Mouse (Mus musculus) forebrain, embryonic 12.5 days (tissue): Measurements from ENCODE around the gene Snx17. TPM values are rescaled to one million over a fixed set of nuclear protein-coding genes. Genes with fewer than 3 reads are reported as not detected.

Experiments
- ATAC-seq: fragments of 200-750 bp; cut with Nextera tagmentation; 2 replicates; pipeline ENCODE4 v1.8.0; 2017; ENCODE audit warnings: moderate TSS enrichment; ENCODE audit not compliant: low FRiP score
- H3K27ac ChIP-seq: fragments of 300-500 bp; sonication (generic); 2 replicates; pipeline ENCODE4 v1.5.1; 2016; ENCODE audit warnings: mild to moderate bottlenecking
- H3K27me3 ChIP-seq: fragments of 300-500 bp; sonication (generic); 2 replicates; pipeline ENCODE4 v1.6.1; 2016; ENCODE audit warnings: mild to moderate bottlenecking
- H3K36me3 ChIP-seq: fragments of 300-500 bp; sonication (generic); replicated peaks from 2 replicates; pipeline ENCODE4 v1.6.1; 2016; ENCODE audit warnings: mild to moderate bottlenecking
- H3K4me1 ChIP-seq: fragments of 300-500 bp; sonication (generic); 2 replicates; pipeline ENCODE4 v1.6.1; 2016
- H3K4me2 ChIP-seq: fragments of 300-500 bp; sonication (generic); 2 replicates; pipeline ENCODE4 v1.6.1; 2016; ENCODE audit warnings: mild to moderate bottlenecking, moderate library complexity
- H3K4me3 ChIP-seq: fragments of 300-500 bp; sonication (generic); replicated peaks from 2 replicates; pipeline ENCODE4 v1.5.1; 2016; ENCODE audit warnings: mild to moderate bottlenecking
- H3K9ac ChIP-seq: fragments of 300-500 bp; sonication (generic); 2 replicates; pipeline ENCODE4 v1.6.1; 2016; ENCODE audit warnings: mild to moderate bottlenecking
- H3K9me3 ChIP-seq: fragments of 300-500 bp; sonication (generic); 2 replicates; pipeline ENCODE4 v1.6.1; 2016
- WGBS: fragments of 180-500 bp; shearing (Covaris S2); methylation state at CpG from one replicate; pipeline ENCODE4 v1.1.7; 2016; 5-methylcytosine and 5-hydroxymethylcytosine counted together
- polyA plus RNA-seq: library from polyadenylated mRNA; unstranded; fragments of >200 nt; fragmentation: Nextera tagmentation; extraction: Ambion mirVana; gene quantifications from 2 replicates; pipeline ENCODE4 v1.2.1, GENCODE M21; 2016

Snx17 gene
- polyA plus RNA-seq, result 138 and 141 TPM in 2 replicates

DNA sequence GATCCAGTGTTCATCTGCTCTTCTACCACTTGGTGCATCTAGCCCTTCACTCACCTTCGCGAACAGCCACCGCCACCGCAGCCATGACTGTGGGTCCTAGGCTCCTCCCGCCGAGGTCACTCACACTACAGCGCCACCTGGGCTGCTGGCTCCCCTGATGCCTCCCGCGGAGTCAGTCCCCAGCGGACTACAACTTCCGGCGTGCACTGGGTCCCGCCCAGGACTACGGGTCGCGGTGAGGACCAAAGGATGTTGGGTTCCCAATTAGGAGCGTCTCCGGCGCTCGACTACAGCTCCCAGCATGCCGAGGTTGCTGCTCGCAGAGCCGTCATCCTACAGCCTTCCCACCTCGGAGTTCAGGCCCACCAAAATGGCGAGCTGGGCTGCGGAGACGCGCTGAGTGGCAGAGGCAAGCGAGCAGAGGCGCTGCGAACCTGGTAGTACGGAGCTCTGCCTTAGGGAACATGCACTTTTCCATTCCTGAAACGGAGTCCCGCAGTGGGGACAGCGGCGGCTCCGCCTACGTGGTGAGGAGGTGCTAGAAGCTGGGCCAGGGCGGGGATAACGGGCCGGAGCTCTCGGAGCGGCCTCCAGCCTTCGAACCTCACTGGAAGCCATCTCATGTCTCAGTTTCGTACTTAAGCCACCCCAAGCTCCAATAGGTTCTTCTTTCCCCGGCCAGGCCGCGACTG is at the start of gene Snx17, which contains the start of gene Eif2b4:
TSS of gene Snx17 (plus strand) at position 289 of the 692 bp plus-strand sequence.
TSS of gene Eif2b4 (minus strand) at position 492 of the 692 bp plus-strand sequence.
- Histone ChIP-seq H3K9ac (peak within 1 kb of the TSS; percentile 92), H3K4me2 (peak within 1 kb of the TSS; percentile 94), H3K9me3 (no peaks in the 10 kb centered on the region), H3K4me3 (peak within 1 kb of the TSS; percentile 88), H3K36me3 (peaks cover 65% of the 10 kb centered on the region), H3K4me1 (peaks cover 25% of the 10 kb centered on the region), H3K27me3 (no peaks in the 10 kb centered on the region), H3K27ac (peak within 1 kb of the TSS; percentile 80)
- WGBS, result under 1% methylated on average over 48 of the region's 48 CpGs
- ATAC-seq, result peak; percentile 96

DNA sequence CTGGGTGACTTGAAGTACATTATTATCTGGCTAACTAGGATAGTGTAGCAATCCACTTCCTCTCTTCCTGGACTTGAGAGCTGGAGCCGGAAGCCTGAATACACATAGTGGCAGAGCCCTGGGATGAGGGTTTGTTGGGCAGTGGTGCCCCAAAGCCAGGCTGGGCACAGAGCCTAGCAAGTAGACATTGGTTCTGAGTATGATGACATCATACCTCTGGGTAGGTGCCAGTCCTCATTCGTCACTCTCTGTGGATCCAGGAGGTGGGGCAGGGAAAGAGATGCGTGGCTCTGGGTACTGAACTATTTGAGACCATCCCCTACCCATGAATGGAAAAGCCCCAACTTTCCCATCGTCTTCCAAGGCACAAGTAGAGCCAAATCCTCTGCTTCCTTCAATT is 43.2 kb upstream of the Snx17 start:
- no peak overlapping the region for H3K9ac ChIP-seq
- H3K4me1 ChIP-seq, result peaks cover 11% of the 10 kb centered on the region
- H3K9me3 ChIP-seq, result no peaks in the 10 kb centered on the region
- no peak overlapping the region for H3K4me2 ChIP-seq
- WGBS, result 91% methylated on average over 4 of the region's 4 CpGs
- H3K27ac ChIP-seq, result no peak overlapping the region
- no peak for ATAC-seq
- no peaks in the 10 kb centered on the region for H3K27me3 ChIP-seq
- H3K4me3 ChIP-seq, result no peak overlapping the region
- H3K36me3 ChIP-seq, result peaks cover 15% of the 10 kb centered on the region

DNA sequence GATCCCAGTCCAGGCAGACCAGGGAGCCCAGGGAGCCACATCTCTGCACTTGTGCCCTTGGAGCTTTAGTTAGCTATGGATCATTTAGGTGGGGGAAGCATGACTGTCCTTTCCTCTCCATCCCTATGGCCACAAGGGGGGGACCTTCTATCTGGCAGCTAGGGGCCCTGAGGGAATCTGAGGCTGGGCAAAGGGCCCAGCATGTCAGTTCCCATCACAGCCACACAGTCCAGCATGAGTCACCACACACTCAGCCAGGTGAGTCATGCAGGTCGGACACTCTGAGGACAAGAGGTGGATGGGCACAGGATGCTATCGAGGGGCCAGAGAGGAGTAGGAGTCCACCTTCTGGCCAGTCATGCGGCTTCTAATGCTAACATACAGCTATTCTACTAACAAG is 41.3 kb upstream of the Snx17 start:
- H3K4me1 ChIP-seq, result peaks cover 14% of the 10 kb centered on the region
- ATAC-seq, result no peak
- H3K9ac ChIP-seq, result no peak overlapping the region
- H3K4me3 ChIP-seq, result no peak overlapping the region
- peaks cover 15% of the 10 kb centered on the region for H3K36me3 ChIP-seq
- WGBS, result 100% methylated on average over 3 of the region's 3 CpGs
- no peak overlapping the region for H3K27ac ChIP-seq
- H3K4me2 ChIP-seq, result no peak overlapping the region
- H3K9me3 ChIP-seq, result no peaks in the 10 kb centered on the region
- no peaks in the 10 kb centered on the region for H3K27me3 ChIP-seq

DNA sequence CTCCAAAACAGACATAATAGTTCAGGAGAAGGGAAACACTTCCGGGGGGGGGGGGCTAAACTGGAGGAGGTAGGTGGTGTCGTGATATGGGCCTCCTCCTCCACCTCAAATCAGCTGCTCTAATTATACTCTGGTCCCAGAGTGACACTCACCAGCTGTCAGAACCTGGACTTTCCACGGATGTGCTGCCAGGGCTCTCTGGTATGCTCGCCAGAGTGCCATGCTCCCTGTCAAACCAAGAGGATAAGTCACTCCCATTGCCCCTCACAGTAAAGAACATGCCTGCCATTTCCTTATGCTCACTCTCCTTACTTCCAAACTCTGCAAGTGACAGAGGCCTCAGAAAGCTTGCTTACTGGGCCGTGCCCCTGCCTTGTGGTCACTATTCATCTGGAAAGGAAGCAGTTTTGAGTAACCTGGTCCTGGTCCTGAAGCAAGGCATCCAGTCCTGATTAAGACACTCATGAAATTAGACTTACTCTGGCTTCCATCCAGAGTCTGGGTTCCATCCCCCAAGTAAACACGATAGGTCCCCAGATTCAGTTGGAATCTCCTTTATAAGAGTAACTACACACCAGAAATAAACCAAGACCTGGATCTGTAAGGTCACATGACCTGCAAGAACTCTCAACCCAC is 39.4 kb upstream of the Snx17 start:
- H3K4me1 ChIP-seq, result peaks cover 14% of the 10 kb centered on the region
- ATAC-seq, result 0 out of 2 replicates have a peak, but pooled peaks have one; percentile 9
- peak overlapping the region; percentile 65 for H3K4me3 ChIP-seq
- H3K4me2 ChIP-seq, result peak overlapping the region; percentile 80
- no peaks in the 10 kb centered on the region for H3K9me3 ChIP-seq
- no peaks in the 10 kb centered on the region for H3K27me3 ChIP-seq
- peak overlapping the region; percentile 68 for H3K9ac ChIP-seq
- WGBS, result 39% methylated on average over 6 of the region's 6 CpGs
- 0 out of 2 replicates have a peak overlapping the region, but pooled peaks have one; percentile 2 for H3K27ac ChIP-seq
- H3K36me3 ChIP-seq, result peaks cover 31% of the 10 kb centered on the region

DNA sequence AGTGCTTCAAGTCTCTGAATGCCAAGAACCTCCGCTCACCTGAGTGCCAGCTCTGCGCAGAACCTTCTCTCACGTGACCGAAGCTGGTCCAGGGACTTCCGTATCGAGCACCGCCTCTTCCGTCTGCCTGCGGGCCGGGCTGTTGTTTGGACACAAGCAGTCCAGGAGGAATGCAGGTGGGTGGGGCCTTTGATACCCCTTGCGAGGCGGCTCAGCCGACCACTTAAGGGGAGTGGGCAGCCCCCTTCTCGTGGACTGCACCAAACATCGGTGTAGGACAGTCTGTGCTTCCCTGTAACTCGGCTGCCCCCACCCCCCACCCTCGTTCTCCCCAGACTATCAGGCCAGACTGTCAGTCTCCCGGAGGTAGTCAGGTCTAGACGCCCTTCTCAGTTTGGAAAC is 38.9 kb upstream of the Snx17 start, which contains the start of gene Mpv17:
TSS of gene Mpv17 (minus strand) at position 100 of the 402 bp plus-strand sequence.
- peak within 1 kb of the TSS; percentile 76 for H3K27ac ChIP-seq
- peaks cover 36% of the 10 kb centered on the region for H3K36me3 ChIP-seq
- no peaks in the 10 kb centered on the region for H3K27me3 ChIP-seq
- peak within 1 kb of the TSS; percentile 65 for H3K4me3 ChIP-seq
- H3K9me3 ChIP-seq, result no peaks in the 10 kb centered on the region
- H3K9ac ChIP-seq, result peak within 1 kb of the TSS; percentile 68
- ATAC-seq, result peak; percentile 95
- peak within 1 kb of the TSS; percentile 80 for H3K4me2 ChIP-seq
- under 1% methylated on average over 19 of the region's 19 CpGs for WGBS
- H3K4me1 ChIP-seq, result peaks cover 14% of the 10 kb centered on the region

DNA sequence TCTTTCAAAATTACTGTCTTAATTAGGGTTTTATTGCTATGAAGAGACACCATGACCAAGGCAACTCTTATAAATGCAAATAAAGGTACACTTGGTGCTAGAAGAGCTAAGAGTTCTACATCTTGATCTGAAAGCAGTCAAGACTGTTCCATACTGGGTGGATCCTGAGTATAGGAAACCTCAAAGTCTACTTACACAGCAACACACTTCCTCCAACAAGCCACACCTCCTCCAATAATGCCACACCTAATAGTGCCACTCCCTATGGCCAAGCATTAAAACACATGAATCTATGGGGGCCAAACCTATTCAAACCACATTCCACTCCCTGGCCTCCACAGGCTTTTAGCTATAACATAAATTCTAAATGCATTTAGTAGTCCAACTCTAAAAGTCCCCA is 30.6 kb upstream of the Snx17 start:
- Histone ChIP-seq H3K4me3 (no peak overlapping the region), H3K4me1 (no peaks in the 10 kb centered on the region), H3K9ac (no peak overlapping the region), H3K27me3 (no peaks in the 10 kb centered on the region), H3K9me3 (no peaks in the 10 kb centered on the region), H3K4me2 (no peak overlapping the region), H3K27ac (no peak overlapping the region), H3K36me3 (peaks cover 95% of the 10 kb centered on the region)
- ATAC-seq, result no peak

DNA sequence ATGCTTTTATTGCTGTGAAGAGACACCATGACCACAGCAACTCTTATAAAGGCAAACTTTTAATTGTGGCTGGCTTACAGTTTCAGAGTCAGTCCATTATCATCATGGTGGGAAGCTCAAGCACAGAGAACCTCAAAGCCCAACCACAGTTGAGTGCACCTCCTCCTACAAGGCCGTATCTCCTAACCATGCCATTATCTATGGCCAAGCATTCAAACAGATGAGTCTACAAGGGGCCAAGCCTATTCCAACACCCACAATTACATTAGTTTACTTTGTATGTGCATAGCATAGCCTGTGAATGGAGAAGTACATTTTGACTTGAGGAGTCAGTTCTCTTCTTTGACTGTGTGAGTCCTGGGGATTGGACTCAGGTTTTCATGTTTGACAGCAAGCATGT is 28.1 kb upstream of the Snx17 start:
- Histone ChIP-seq H3K4me1 (no peaks in the 10 kb centered on the region), H3K4me3 (no peak overlapping the region), H3K9me3 (no peaks in the 10 kb centered on the region), H3K4me2 (no peak overlapping the region), H3K9ac (no peak overlapping the region), H3K27me3 (no peaks in the 10 kb centered on the region), H3K27ac (no peak overlapping the region), H3K36me3 (peaks cover 95% of the 10 kb centered on the region)
- no peak for ATAC-seq
- 97% methylated on average over 1 of the region's 1 CpGs for WGBS

DNA sequence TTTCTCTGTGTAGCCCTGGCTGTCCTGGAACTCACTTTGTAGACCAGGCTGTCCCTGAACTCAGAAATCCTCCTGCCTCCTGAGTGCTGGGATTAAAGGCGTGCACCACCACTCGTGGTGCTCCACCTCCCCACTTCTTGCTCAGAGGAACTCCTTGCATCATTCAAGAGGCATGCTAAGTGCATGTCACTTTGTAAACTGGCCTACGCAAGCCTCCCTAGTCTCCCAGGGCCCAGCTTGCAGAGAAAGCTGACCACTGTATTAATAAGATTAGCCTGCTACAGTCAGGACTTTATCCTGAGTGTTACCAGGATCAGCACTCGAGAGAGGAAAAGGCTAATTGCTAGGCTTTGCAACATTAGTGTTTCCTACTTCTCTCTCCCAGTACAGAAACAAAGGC is 24.4 kb upstream of the Snx17 start:
- ATAC-seq, result no peak
- H3K27me3 ChIP-seq, result no peaks in the 10 kb centered on the region
- no peak overlapping the region for H3K4me3 ChIP-seq
- WGBS, result 91% methylated on average over 4 of the region's 4 CpGs
- no peak overlapping the region for H3K9ac ChIP-seq
- no peak overlapping the region for H3K4me2 ChIP-seq
- H3K27ac ChIP-seq, result no peak overlapping the region
- H3K4me1 ChIP-seq, result no peaks in the 10 kb centered on the region
- no peaks in the 10 kb centered on the region for H3K9me3 ChIP-seq
- H3K36me3 ChIP-seq, result peaks cover 93% of the 10 kb centered on the region

DNA sequence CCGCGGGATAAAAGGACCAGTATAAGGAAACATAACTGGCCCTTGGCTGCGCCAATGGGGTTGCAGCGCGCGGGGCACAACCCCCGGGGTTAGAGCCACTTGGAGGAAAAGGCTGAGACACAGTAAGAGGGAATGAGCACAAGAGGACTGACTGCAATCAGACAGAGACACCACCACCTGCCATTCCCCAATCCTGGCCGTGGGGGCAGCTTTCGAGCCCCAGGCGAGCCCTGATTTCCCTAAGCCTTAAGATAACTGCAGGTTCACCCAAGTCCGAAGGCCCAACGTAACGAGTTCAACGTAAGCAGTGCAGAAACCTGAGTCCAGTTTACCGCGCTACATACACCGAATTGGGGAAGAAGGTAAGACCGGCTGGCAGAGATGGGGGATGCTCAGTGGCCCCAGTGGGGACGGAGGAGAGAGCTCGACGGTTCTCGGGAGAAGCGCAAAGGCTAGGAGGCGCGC is 13.7 kb upstream of the Snx17 start:
- H3K4me1 ChIP-seq, result peaks cover 20% of the 10 kb centered on the region
- 0% methylated on average over 25 of the region's 25 CpGs for WGBS
- H3K27me3 ChIP-seq, result no peaks in the 10 kb centered on the region
- no peaks in the 10 kb centered on the region for H3K9me3 ChIP-seq
- peak overlapping the region; percentile 82 for H3K4me2 ChIP-seq
- H3K9ac ChIP-seq, result peak overlapping the region; percentile 71
- peak overlapping the region; percentile 84 for H3K4me3 ChIP-seq
- ATAC-seq, result peak; percentile 74
- H3K27ac ChIP-seq, result peak overlapping the region; percentile 99
- peaks cover 11% of the 10 kb centered on the region for H3K36me3 ChIP-seq

DNA sequence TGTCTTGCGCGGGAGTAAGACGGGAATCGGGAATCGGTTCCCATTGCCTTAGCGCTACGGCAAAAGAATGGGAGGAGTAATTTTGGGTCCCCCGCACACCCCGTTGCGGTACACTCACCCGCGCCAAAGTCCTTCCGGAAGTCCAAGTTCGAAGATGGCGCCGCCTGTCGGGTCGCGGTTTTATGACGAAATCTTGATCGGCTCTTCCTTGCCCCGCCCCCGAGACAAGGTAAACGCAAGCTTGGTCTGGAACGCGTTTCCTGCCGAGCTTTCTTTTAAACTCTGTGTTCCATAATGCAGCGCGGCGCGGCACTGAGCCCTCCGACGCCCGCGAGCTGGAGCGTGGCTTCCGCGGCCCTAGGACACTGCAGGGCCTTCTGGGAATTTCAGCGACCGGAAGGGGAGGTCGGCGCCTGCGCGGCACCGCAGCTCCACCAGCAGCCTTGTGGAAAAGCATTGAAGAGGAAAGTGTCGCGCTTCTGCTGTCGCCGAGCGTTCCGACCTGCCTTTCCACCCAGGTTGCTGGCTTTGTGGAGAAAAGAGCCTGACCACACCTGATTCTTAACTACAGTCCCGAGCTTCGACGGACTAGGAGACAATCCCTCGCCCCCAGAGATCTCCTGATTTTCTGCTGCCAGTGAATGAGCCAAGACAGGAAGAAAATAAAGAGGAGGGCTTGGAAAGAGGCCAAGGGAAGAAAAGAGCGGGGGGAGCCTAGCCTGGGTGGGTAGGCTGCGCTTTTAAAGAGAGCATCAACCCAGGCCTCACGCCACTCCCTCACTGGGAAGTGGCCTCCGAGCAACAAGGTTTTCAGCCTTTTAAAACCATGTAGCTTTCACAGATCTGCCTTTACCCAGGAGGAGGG is 13.0 kb upstream of the Snx17 start, which contains the start of the genes Gm29609 and Gtf3c2:
TSS of gene Gm29609 (minus strand) at position 146 of the 865 bp plus-strand sequence.
TSS of gene Gtf3c2 (minus strand) at position 379 of the 865 bp plus-strand sequence.
- Histone ChIP-seq H3K4me1 (peaks cover 20% of the 10 kb centered on the region), H3K27me3 (no peaks in the 10 kb centered on the region), H3K27ac (peak within 1 kb of the TSS; percentile 99), H3K9me3 (no peaks in the 10 kb centered on the region), H3K9ac (peak within 1 kb of the TSS; percentile 71), H3K4me2 (peak within 1 kb of the TSS; percentile 82), H3K36me3 (peaks cover 6% of the 10 kb centered on the region; the same call in 1 of the 2 replicates), H3K4me3 (peak within 1 kb of the TSS; percentile 84)
- ATAC-seq, result peak; percentile 98
- WGBS, result under 1% methylated on average over 59 of the region's 59 CpGs

DNA sequence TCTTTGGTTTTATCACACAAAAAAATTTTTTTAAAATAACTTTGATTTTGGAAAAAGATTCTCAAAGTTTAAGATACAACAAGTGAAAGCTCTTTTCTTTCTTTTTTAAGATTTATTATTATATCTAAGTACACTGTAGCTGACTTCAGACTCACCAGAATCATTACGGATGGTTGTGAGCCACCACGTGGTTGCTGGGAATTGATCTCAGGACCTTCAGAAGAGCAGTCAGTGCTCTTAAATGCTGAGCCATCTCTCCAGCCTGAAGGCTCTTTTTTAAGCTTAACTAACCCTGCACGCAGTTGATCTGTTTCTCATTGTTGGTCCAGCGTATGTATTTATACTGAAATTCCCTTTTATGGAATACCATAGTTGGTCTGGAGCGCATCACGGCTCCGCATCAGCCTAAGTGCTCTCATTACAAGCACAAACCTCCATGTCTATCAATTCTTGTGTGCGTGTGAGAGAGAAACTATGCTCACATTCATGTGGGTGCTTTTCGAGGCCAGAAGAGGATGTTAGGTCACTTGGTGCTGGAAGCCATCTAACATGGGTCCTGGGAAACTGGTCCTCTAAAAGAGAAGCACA is 11.8 kb upstream of the Snx17 start:
- no peak overlapping the region for H3K9ac ChIP-seq
- no peak overlapping the region for H3K4me3 ChIP-seq
- no peaks in the 10 kb centered on the region for H3K27me3 ChIP-seq
- no peak for ATAC-seq
- H3K4me2 ChIP-seq, result no peak overlapping the region
- H3K36me3 ChIP-seq, result 0 out of 2 replicates have a peak, but pooled peaks cover 3% of the 10 kb centered on the region
- WGBS, result 90% methylated on average over 9 of the region's 9 CpGs
- no peaks in the 10 kb centered on the region for H3K9me3 ChIP-seq
- no peak overlapping the region for H3K27ac ChIP-seq
- H3K4me1 ChIP-seq, result peaks cover 20% of the 10 kb centered on the region
